Mouse (Mus musculus) G1E (cell line): ENCODE data around the gene Rasal3.

Experiments used
- CTCF ChIP-seq: IDR thresholded peaks from 2 replicates; pipeline ENCODE4 v1.5.1; 2012; ENCODE audit warnings: low read depth, low read length, inconsistent platforms, mixed read lengths
- GATA1 ChIP-seq: IDR thresholded peaks from 2 replicates; pipeline ENCODE4 v1.6.1; 2012; ENCODE audit warnings: borderline replicate concordance, low read length, inconsistent platforms, mixed read lengths
- GATA2 ChIP-seq: IDR thresholded peaks from 2 replicates; pipeline ENCODE4 v1.6.1; 2012; ENCODE audit warnings: low read depth, low read length, inconsistent platforms, borderline replicate concordance
- POLR2AphosphoS5 ChIP-seq: IDR thresholded peaks from 2 replicates; pipeline ENCODE4 v1.6.1; 2012; ENCODE audit warnings: low read depth, low read length, inconsistent platforms; ENCODE audit not compliant: insufficient replicate concordance
- TAL1 ChIP-seq: conservative IDR thresholded peaks from 2 replicates; pipeline ENCODE4 v1.6.1; 2012; ENCODE audit warnings: low read depth, low read length, inconsistent platforms, mixed read lengths

DNA sequence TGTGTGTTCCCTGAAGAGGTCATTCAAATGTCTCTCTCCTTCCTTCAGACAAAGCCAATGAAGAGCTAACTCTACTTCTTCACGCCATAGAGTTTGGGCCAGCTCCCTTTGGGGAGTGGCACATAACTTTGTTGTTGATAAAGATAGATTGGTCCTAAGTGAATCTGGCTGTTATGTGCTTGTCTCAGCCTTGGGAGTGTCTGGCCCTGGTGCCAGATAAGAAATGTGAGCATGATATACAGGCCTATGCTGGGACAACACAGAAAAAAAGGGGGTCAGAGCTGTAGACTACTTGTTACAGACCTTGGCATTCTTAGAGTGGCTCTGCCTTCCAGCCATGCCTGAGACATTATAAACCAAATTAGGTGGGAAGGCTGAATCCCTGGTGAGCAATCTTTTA, 38.1 kb downstream of the Rasal3 start:
- TF ChIP-seq CTCF (no peak), GATA1 (no peak), TAL1 (no peak), POLR2AphosphoS5 (no peak), GATA2 (no peak)
